Mouse (Mus musculus) kidney, adult 9 months (tissue): ENCODE results near the gene Afp.
A peak's percentile ranks its signal among the peaks of the same experiment; 100 is the strongest.

Experiments
- DNase-seq: peaks from one replicate; pipeline ENCODE4 v3.0.0; 2022

Afp gene

GRCm38 (mm10) chr5:90490518-90490917 lies at the start of gene Afp:
Gene Afp (plus strand): TSS chr5:90490737.
- no peak for DNase-seq

- DNase-seq, result peak; percentile 55
Observed at GRCm38 (mm10) chr5:90447577-90447976, 43.0 kb upstream of the Afp start.

GRCm38 (mm10) chr5:90449961-90450360 lies 40.6 kb upstream of the Afp start:
- no peak for DNase-seq

GRCm38 (mm10) chr5:90452711-90453110 lies 37.8 kb upstream of the Afp start:
- no peak for DNase-seq

GRCm38 (mm10) chr5:90457241-90457640 lies 33.3 kb upstream of the Afp start:
- no peak for DNase-seq

- no peak for DNase-seq
Observed at GRCm38 (mm10) chr5:90458727-90459126, 31.8 kb upstream of the Afp start.

- DNase-seq, result peak; percentile 26
Observed at GRCm38 (mm10) chr5:90460619-90461018, 29.9 kb upstream of the Afp start, which contains the start of gene Alb. Gene Alb (plus strand): TSS chr5:90460897.

- DNase-seq, result no peak
Observed at GRCm38 (mm10) chr5:90466806-90467205, 23.7 kb upstream of the Afp start.

- peak; percentile 84 for DNase-seq
Observed at GRCm38 (mm10) chr5:90467245-90467644, 23.3 kb upstream of the Afp start.

GRCm38 (mm10) chr5:90470836-90471235 lies 19.7 kb upstream of the Afp start:
- DNase-seq, result no peak

- no peak for DNase-seq
Observed at GRCm38 (mm10) chr5:90473902-90474301, 16.6 kb upstream of the Afp start.

- no peak for DNase-seq
Observed at GRCm38 (mm10) chr5:90474369-90474768, 16.2 kb upstream of the Afp start.

GRCm38 (mm10) chr5:90476741-90477140 lies 13.8 kb upstream of the Afp start:
- no peak for DNase-seq

GRCm38 (mm10) chr5:90477308-90478140 lies 13.0 kb upstream of the Afp start:
- no peak for DNase-seq

- DNase-seq, result no peak
Observed at GRCm38 (mm10) chr5:90478886-90479285, 11.7 kb upstream of the Afp start.

GRCm38 (mm10) chr5:90485597-90485996 lies 4.9 kb upstream of the Afp start:
- no peak for DNase-seq

- no peak for DNase-seq
Observed at GRCm38 (mm10) chr5:90488323-90488722, 2.2 kb upstream of the Afp start.

- DNase-seq, result peak; percentile 20
Observed at GRCm38 (mm10) chr5:90492440-90492839, 1.9 kb downstream of the Afp start.

- DNase-seq, result no peak
Observed at GRCm38 (mm10) chr5:90494308-90494707, 3.8 kb downstream of the Afp start.

GRCm38 (mm10) chr5:90499509-90499908 lies 9.0 kb downstream of the Afp start:
- DNase-seq, result no peak

- peak; percentile 82 for DNase-seq
Observed at GRCm38 (mm10) chr5:90500714-90501113, 10.2 kb downstream of the Afp start.

- DNase-seq, result no peak
Observed at GRCm38 (mm10) chr5:90501752-90502151, 11.2 kb downstream of the Afp start.

- DNase-seq, result no peak
Observed at GRCm38 (mm10) chr5:90504742-90505141, 14.2 kb downstream of the Afp start.

GRCm38 (mm10) chr5:90506507-90506906 lies 16.0 kb downstream of the Afp start:
- no peak for DNase-seq

GRCm38 (mm10) chr5:90507411-90507949 lies 16.9 kb downstream of the Afp start:
- no peak for DNase-seq
